Mouse (Mus musculus) bone marrow macrophage, adult 2 months (primary cell): ENCODE data around the gene Podxl2. TPM values are rescaled to one million over a fixed set of nuclear protein-coding genes. Genes with fewer than 3 reads are reported as not detected.

Experiments
- H3K27ac ChIP-seq: 2 replicates; pipeline ENCODE4 v1.5.1; 2012; ENCODE audit warnings: low read depth, low read length; ENCODE audit not compliant: insufficient read depth
- H3K4me1 ChIP-seq: 2 replicates; pipeline ENCODE4 v1.6.1; 2012; ENCODE audit warnings: low read length; ENCODE audit not compliant: control insufficient read depth, insufficient read depth
- H3K4me3 ChIP-seq: 2 replicates; pipeline ENCODE4 v1.5.1; 2012; ENCODE audit warnings: mild to moderate bottlenecking, low read length, moderate library complexity; ENCODE audit not compliant: insufficient read depth
- CTCF ChIP-seq: IDR thresholded peaks from 2 replicates; pipeline ENCODE4 v1.5.1; 2012; ENCODE audit warnings: low read depth, mild to moderate bottlenecking, low read length, moderate library complexity
- POLR2A ChIP-seq: IDR thresholded peaks from 2 replicates; pipeline ENCODE4 v1.6.1; 2012; ENCODE audit warnings: mild to moderate bottlenecking, low read depth, low read length, borderline replicate concordance
- polyA plus RNA-seq: library from polyadenylated mRNA; stranded (reverse); fragments of >200 nt; gene quantifications from 2 replicates; pipeline ENCODE4 v1.2.4, GENCODE M21; 2012; ENCODE audit not compliant: missing spikeins, insufficient read depth, insufficient read length

Gene Podxl2
- polyA plus RNA-seq, 1 experiment: not detected

DNA sequence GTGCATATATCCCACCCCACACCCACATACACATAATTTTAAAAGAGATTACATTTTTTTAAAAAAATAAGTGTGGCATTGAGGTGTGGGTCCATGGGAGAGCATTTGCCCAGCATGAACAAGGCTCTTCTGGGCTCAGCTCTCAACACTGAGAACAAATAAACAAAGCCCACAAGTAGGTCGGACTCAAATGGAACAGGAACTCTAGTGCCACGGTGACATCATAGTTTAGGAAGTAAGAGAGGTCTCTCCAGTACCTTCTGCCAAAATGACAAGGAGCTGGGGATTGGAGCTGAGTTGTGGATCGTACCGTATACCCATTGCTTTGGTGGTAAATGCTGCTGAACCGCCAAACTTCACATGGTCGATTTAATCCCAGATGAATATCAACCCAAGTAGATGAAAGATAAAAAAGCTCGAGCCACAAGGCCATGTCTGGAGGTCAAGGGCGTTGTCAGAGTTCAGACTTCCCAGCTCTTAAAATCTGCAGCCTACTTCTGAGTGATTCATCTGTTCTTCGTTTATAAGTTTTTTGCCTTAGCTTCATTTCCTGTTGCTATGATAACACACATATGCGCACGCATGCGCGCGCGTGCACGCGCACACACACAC is 69.8 kb downstream of the Podxl2 start:
- Histone ChIP-seq H3K27ac (no peak overlapping the region), H3K4me1 (no peaks in the 10 kb centered on the region), H3K4me3 (no peak overlapping the region)
- no peak for TF ChIP-seq CTCF
- no peak for TF ChIP-seq POLR2A

DNA sequence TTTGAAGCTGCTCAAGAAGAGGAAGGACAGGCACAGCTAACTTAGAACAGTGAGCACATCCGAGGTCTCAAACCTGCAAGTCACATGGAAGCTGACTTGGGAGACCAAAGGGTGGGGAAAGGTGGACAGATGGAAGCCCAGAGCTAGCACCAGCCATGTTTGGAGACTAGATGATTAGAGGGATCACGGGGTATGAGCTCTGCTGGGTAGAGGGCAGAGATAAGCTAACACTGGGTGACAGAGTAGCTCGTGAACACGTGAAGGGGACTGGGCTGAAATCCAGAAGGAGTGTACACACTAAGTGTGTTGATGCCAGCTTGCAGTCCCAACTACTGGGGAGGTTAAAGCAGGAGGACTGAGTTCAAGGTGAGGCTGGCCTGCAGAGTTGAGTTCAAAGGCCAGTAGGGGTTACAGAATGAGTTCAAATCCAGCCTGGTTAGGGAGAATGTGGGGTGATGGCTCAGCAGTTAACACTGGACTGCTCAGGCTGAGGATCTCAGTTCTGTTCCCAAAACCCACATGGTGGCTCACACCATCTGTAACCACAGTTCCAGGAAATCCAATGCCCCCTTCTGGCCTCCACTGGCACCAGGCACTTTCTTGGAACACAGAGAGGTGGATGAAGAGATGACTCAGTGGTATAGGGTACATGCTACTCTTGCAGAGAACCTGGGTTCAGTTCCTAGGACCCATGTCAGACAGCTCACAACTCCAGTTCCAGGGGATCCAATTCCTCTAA is 70.7 kb downstream of the Podxl2 start:
- no peak for TF ChIP-seq POLR2A
- no peak for TF ChIP-seq CTCF
- H3K4me1 ChIP-seq: no peaks in the 10 kb centered on the region
- no peak overlapping the region for H3K4me3 ChIP-seq
- no peak overlapping the region for H3K27ac ChIP-seq

DNA sequence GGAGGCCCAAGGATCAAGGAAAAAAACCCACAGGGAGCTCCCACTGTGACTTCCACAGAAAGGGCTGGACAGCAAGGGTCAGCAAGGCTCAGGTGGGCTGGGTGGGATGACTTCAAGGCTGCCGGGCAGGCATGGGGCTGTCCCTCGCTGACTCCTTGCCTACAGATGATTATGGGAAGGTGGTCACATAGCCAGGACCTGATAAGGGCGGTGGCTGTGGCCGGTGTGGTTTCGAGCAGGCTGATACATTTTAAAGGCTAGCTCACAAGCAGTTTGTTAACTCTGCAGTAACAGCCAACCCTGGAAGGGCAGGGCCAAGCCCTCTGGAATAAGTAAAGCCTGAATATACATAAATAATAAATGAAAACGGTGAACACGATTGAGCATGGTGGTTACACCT is 71.8 kb downstream of the Podxl2 start:
- Histone ChIP-seq H3K4me3 (no peak overlapping the region), H3K27ac (no peak overlapping the region), H3K4me1 (no peaks in the 10 kb centered on the region)
- TF ChIP-seq POLR2A (no peak), CTCF (no peak)

DNA sequence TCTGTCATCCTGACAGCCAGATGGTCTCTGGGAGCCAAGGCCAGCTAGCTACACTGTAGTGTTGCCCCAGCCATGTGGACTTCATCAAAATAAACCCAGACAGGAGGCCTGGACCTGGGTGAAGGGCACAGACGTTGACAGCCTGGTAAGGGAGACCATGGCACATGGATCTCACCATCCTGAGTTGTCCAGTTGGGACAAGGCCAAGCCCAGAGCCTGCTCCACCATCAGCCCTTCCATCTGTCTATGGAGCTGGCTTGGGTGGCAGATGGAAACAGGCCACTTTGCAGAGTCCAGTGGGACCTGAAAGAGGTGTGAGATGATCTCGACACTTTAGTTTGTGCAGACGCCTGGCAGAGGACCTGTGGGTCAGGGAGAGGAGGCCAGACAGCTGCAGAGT is 74.1 kb downstream of the Podxl2 start:
- TF ChIP-seq POLR2A: no peak
- TF ChIP-seq CTCF: no peak
- H3K4me1 ChIP-seq: no peaks in the 10 kb centered on the region
- H3K27ac ChIP-seq: no peak overlapping the region

DNA sequence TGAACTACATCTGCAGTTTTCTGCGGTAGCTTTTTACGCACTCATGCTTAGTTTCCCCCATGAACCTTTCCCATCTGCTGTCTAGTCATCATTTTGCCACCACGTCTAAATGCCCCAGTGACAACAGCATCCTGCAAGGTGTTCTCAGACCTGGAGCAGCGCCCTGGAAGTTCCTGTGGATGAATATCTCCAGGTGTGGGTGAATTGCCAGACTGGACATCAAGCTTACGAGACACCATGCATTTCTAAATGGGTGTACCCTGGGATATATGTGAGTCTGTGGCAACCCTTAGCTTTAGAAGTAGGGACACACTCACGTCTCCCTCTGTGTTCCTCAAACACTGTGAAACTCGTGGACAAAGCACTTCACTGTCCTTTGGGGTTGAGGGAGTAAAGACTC is 74.7 kb downstream of the Podxl2 start:
- H3K4me1 ChIP-seq: no peaks in the 10 kb centered on the region
- no peak overlapping the region for H3K27ac ChIP-seq

More for the DNA sequence above, 74.1 kb downstream of the Podxl2 start:
- no peak overlapping the region for H3K4me3 ChIP-seq

DNA sequence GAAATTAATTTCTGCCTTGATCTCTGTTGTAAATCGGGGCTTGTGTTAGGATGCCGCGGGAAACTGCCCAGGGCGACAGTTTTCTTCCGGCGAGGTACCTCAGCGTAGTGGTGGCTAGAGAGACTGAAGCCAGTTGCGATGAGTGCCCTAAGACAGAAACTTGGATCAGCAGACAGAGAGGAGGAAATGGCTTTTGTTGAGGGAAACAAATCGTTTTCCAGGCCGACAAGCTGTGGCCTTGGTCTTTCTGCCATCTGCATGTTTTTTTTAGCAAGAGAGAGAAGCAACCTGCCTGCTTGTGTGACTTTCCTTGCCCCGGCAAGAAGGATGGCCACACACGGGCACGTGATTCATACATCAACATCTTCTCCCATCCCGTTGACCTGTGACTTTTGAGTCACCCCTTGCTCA is 80.3 kb downstream of the Podxl2 start:
- Histone ChIP-seq H3K4me1 (no peaks in the 10 kb centered on the region), H3K27ac (no peak overlapping the region), H3K4me3 (no peak overlapping the region)
- no peak for TF ChIP-seq POLR2A
- no peak for TF ChIP-seq CTCF

More for the DNA sequence above, 74.7 kb downstream of the Podxl2 start:
- TF ChIP-seq POLR2A (no peak), CTCF (no peak)
- H3K4me3 ChIP-seq: no peak overlapping the region

DNA sequence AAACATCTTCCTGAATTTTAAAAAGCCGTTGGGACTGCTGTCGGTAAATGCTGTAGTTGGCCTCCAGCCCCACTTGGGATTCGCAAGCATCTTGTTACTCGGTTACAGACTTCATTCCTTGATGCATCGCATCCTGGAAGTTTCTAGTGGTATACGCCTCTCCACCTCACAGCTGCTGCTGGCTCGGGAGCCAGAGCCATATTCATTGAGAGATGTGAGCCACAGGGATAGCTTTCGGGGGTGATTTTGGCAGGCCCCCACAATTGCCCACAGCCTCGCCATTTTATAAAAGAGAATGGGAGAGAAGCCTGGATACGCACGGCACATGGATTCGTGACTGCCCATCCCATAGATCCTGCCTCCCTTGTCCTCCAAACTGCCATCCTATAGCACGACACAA is 81.0 kb downstream of the Podxl2 start:
- Histone ChIP-seq H3K4me3 (no peak overlapping the region), H3K4me1 (no peaks in the 10 kb centered on the region), H3K27ac (no peak overlapping the region)
- TF ChIP-seq POLR2A (no peak), CTCF (no peak)

DNA sequence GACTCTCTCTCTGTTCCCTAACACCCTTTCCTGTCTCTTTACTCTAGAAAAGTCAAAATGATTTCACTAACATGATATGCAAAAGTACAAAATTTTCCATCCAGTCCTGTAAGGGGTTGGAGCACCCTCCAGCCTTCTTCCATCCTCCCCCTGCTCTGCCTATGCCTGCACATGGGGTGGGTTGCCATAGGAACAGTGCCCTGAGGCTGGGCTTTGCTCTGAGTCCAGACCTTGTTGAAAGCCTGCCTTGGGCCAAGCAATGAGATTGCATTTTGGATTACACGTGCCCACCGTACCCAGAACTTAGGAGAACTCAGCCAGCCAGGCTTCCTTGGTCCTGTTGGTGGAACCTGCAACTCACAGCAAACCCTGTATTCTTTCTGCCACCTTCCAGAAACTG is 81.6 kb downstream of the Podxl2 start:
- Histone ChIP-seq H3K4me3 (no peak overlapping the region), H3K4me1 (no peaks in the 10 kb centered on the region), H3K27ac (no peak overlapping the region)
- TF ChIP-seq POLR2A (no peak), CTCF (no peak)

Other genes starting within 250 kb of the Podxl2 start
- gene Kbtbd12, start 237.1 kb downstream of the Podxl2 start, polyA plus RNA-seq: not detected in 2 replicates
- 0.20 TPM in 1 of 2 replicates, not detected in the other for gene Mgll, start 150.6 kb downstream of the Podxl2 start, polyA plus RNA-seq
- gene Abtb1, start 33.1 kb downstream of the Podxl2 start, polyA plus RNA-seq: 33.6 and 40.7 TPM in 2 replicates
- gene Mcm2, start 23.7 kb upstream of the Podxl2 start, polyA plus RNA-seq: 11.1 and 12.7 TPM in 2 replicates
- gene Tpra1, start 27.2 kb upstream of the Podxl2 start, polyA plus RNA-seq: 72.9 and 86.3 TPM in 2 replicates